Mouse (Mus musculus) brain, embryonic 14.5 days (tissue): Measurements from ENCODE around the gene Chst7.

ENCODE experiments used
- CTCF ChIP-seq: fragments of 200-500 bp; IDR thresholded peaks from 2 replicates; pipeline ENCODE4 v1.5.1; 2012; ENCODE audit warnings: inconsistent platforms, mild to moderate bottlenecking, moderate library complexity, borderline replicate concordance; ENCODE audit not compliant: insufficient read depth, insufficient read length; ENCODE audit errors: extremely low read depth
- POLR2A ChIP-seq: fragments of 200-500 bp; IDR thresholded peaks from 2 replicates; pipeline ENCODE4 v1.6.1; 2012; ENCODE audit warnings: mild to moderate bottlenecking, inconsistent platforms, borderline replicate concordance; ENCODE audit not compliant: poor library complexity, insufficient read depth, insufficient read length, severe bottlenecking; ENCODE audit errors: extremely low read depth

DNA sequence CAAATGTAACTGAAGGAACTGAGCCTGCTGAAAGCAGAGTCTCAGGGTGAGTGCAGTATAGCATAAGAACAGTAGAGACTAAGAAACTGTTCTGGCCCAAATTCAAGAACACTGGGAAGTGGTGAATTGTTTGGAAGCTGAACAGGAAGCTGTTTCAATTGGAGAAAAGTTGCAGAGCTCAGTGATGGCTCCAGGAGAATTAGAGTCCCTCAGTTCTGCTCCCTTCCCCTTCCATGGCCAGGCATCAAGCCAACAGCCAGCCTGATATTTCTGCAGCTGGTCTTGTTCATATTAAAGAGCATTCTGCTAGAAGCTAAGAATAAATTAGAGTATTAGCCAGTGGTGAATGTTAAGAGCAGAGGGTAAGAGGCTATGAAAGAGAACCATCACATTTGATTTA, 7.3 kb downstream of the Chst7 start:
- TF ChIP-seq CTCF (no peak), POLR2A (no peak)
